Mouse (Mus musculus): ENCODE measurements around the gene Ryk. TPM values are rescaled to one million over a fixed set of nuclear protein-coding genes. Genes with fewer than 3 reads are reported as not detected.
"Not testable (repeated sequence)": the region's sequence is repeated elsewhere in the genome, so short reads cannot be mapped to it uniquely, and the experiment has no call there.

Gene Ryk
- polyA plus RNA-seq, 1 experiment from 2014 or later, result 11.9 TPM

- Histone ChIP-seq H3K4me1 (replicated peaks) (no peaks in the 10 kb centered on the region), H3K36me3 (peaks cover 45% of the 10 kb centered on the region), H3K27me3 (no peaks in the 10 kb centered on the region), H3K4me3 (no peak overlapping the region), H3K27ac (replicated peaks) (no peak overlapping the region), H3K9ac (no peak overlapping the region), H3K4me2 (no peak overlapping the region), H3K9me3 (no peaks in the 10 kb centered on the region)
- WGBS, result 79% methylated on average over 9 of the region's 9 CpGs
- ATAC-seq (ENCODE audit: low read depth), result no peak
These were observed 50.0 kb downstream of the Ryk start for GRCm38 (mm10) chr9:102884703-102885102.

- no peaks in the 10 kb centered on the region for H3K9me3 ChIP-seq
- H3K4me3 ChIP-seq, result no peak overlapping the region
- ATAC-seq (ENCODE audit: low read depth), result no peak
- WGBS, result 78% methylated on average over 9 of the region's 9 CpGs
- H3K4me2 ChIP-seq, result no peak overlapping the region
- peaks cover 8% of the 10 kb centered on the region for H3K4me1 ChIP-seq (replicated peaks)
- no peak overlapping the region for H3K9ac ChIP-seq
- H3K27me3 ChIP-seq, result no peaks in the 10 kb centered on the region
- H3K36me3 ChIP-seq, result peaks cover 57% of the 10 kb centered on the region
- no peak overlapping the region for H3K27ac ChIP-seq (replicated peaks)
These were observed 55.4 kb downstream of the Ryk start for GRCm38 (mm10) chr9:102890166-102890565.

GRCm38 (mm10) chr9:102892480-102893355, 58.0 kb downstream of the Ryk start:
- Histone ChIP-seq H3K4me2 (no peak overlapping the region), H3K27me3 (no peaks in the 10 kb centered on the region), H3K36me3 (peaks cover 47% of the 10 kb centered on the region), H3K9ac (no peak overlapping the region), H3K9me3 (no peaks in the 10 kb centered on the region), H3K27ac (replicated peaks) (no peak overlapping the region), H3K4me1 (replicated peaks) (peaks cover 8% of the 10 kb centered on the region), H3K4me3 (no peak overlapping the region)
- ATAC-seq (ENCODE audit: low read depth), result no peak
- WGBS, result 90% methylated on average over 7 of the region's 7 CpGs

GRCm38 (mm10) chr9:102893356-102893870, 58.7 kb downstream of the Ryk start:
- H3K27ac ChIP-seq (replicated peaks), result no peak overlapping the region
- 84% methylated on average over 11 of the region's 11 CpGs for whole genome bisulfite sequencing
- H3K4me3 ChIP-seq, result no peak overlapping the region
- peaks cover 49% of the 10 kb centered on the region for H3K36me3 ChIP-seq
- no peaks in the 10 kb centered on the region for H3K9me3 ChIP-seq
- H3K4me2 ChIP-seq, result no peak overlapping the region
- peaks cover 8% of the 10 kb centered on the region for H3K4me1 ChIP-seq (replicated peaks)
- H3K27me3 ChIP-seq, result no peaks in the 10 kb centered on the region
- H3K9ac ChIP-seq, result no peak overlapping the region
- no peak for ATAC-seq (ENCODE audit: low read depth)

- WGBS, result 90% methylated on average over 6 of the region's 6 CpGs
- peaks cover 6% of the 10 kb centered on the region for H3K4me1 ChIP-seq (replicated peaks)
- no peak overlapping the region for H3K4me2 ChIP-seq
- H3K27ac ChIP-seq (replicated peaks), result no peak overlapping the region
- no peak overlapping the region for H3K4me3 ChIP-seq
- peaks cover 41% of the 10 kb centered on the region for H3K36me3 ChIP-seq
- H3K9me3 ChIP-seq, result no peaks in the 10 kb centered on the region
- ATAC-seq (ENCODE audit: low read depth), result no peak
- H3K9ac ChIP-seq, result no peak overlapping the region
- H3K27me3 ChIP-seq, result no peaks in the 10 kb centered on the region
These were observed 65.2 kb downstream of the Ryk start for GRCm38 (mm10) chr9:102899916-102900315.

- WGBS, result 86% methylated on average over 7 of the region's 7 CpGs
- Histone ChIP-seq H3K4me3 (no peak overlapping the region), H3K9me3 (no peaks in the 10 kb centered on the region), H3K4me2 (no peak overlapping the region), H3K27me3 (no peaks in the 10 kb centered on the region), H3K27ac (replicated peaks) (peak overlapping the region; percentile 9; the same call in 1 of the 2 replicates), H3K9ac (no peak overlapping the region), H3K4me1 (replicated peaks) (peaks cover 3% of the 10 kb centered on the region; the same call in 1 of the 2 replicates), H3K36me3 (peaks cover 61% of the 10 kb centered on the region)
- ATAC-seq (ENCODE audit: low read depth), result no peak
These were observed 67.6 kb downstream of the Ryk start for GRCm38 (mm10) chr9:102902308-102902707.

- H3K27ac ChIP-seq (replicated peaks), result no peak overlapping the region
- peaks cover 3% of the 10 kb centered on the region; the same call in 1 of the 2 replicates for H3K4me1 ChIP-seq (replicated peaks)
- no peaks in the 10 kb centered on the region for H3K27me3 ChIP-seq
- no peak overlapping the region for H3K4me3 ChIP-seq
- WGBS, result 95% methylated on average over 6 of the region's 6 CpGs
- H3K9me3 ChIP-seq, result no peaks in the 10 kb centered on the region
- no peak overlapping the region for H3K9ac ChIP-seq
- H3K36me3 ChIP-seq, result peaks cover 60% of the 10 kb centered on the region
- H3K4me2 ChIP-seq, result no peak overlapping the region
- no peak for ATAC-seq (ENCODE audit: low read depth)
These were observed 70.2 kb downstream of the Ryk start for GRCm38 (mm10) chr9:102904952-102905351.

GRCm38 (mm10) chr9:102906781-102907180, 72.1 kb downstream of the Ryk start:
- no peak overlapping the region for H3K4me2 ChIP-seq
- H3K9me3 ChIP-seq, result no peaks in the 10 kb centered on the region
- H3K9ac ChIP-seq, result no peak overlapping the region
- no peak overlapping the region for H3K27ac ChIP-seq (replicated peaks)
- no peaks in the 10 kb centered on the region for H3K27me3 ChIP-seq
- H3K36me3 ChIP-seq, result peaks cover 73% of the 10 kb centered on the region
- no peak for ATAC-seq (ENCODE audit: low read depth)
- 89% methylated on average over 12 of the region's 12 CpGs for WGBS
- H3K4me3 ChIP-seq, result no peak overlapping the region
- peaks cover 3% of the 10 kb centered on the region; the same call in 1 of the 2 replicates for H3K4me1 ChIP-seq (replicated peaks)

GRCm38 (mm10) chr9:102907521-102908246, 73.0 kb downstream of the Ryk start:
- no peak overlapping the region for H3K9ac ChIP-seq
- H3K4me2 ChIP-seq, result no peak overlapping the region
- WGBS, result 92% methylated on average over 11 of the region's 11 CpGs
- peaks cover 73% of the 10 kb centered on the region for H3K36me3 ChIP-seq
- ATAC-seq (ENCODE audit: low read depth), result no peak
- H3K9me3 ChIP-seq, result no peaks in the 10 kb centered on the region
- no peak overlapping the region for H3K4me3 ChIP-seq
- H3K4me1 ChIP-seq (replicated peaks), result no peaks in the 10 kb centered on the region
- no peak overlapping the region for H3K27ac ChIP-seq (replicated peaks)
- H3K27me3 ChIP-seq, result no peaks in the 10 kb centered on the region

- H3K4me1 ChIP-seq (replicated peaks), result no peaks in the 10 kb centered on the region
- H3K9me3 ChIP-seq, result no peaks in the 10 kb centered on the region
- H3K27me3 ChIP-seq, result no peaks in the 10 kb centered on the region
- peaks cover 56% of the 10 kb centered on the region for H3K36me3 ChIP-seq
- no peak overlapping the region for H3K4me2 ChIP-seq
- H3K27ac ChIP-seq (replicated peaks), result no peak overlapping the region
- H3K9ac ChIP-seq, result no peak overlapping the region
- ATAC-seq (ENCODE audit: low read depth), result no peak
- WGBS, result 98% methylated on average over 3 of the region's 3 CpGs
- H3K4me3 ChIP-seq, result no peak overlapping the region
These were observed 76.8 kb downstream of the Ryk start for GRCm38 (mm10) chr9:102911526-102911925.

- no peaks in the 10 kb centered on the region for H3K27me3 ChIP-seq
- no peak overlapping the region for H3K4me3 ChIP-seq
- no peaks in the 10 kb centered on the region for H3K4me1 ChIP-seq (replicated peaks)
- no peak overlapping the region for H3K27ac ChIP-seq (replicated peaks)
- no peak overlapping the region for H3K4me2 ChIP-seq
- ATAC-seq (ENCODE audit: low read depth), result no peak
- H3K9ac ChIP-seq, result no peak overlapping the region
- 91% methylated on average over 10 of the region's 10 CpGs for WGBS
- H3K36me3 ChIP-seq, result peaks cover 52% of the 10 kb centered on the region
- no peaks in the 10 kb centered on the region for H3K9me3 ChIP-seq
These were observed 77.9 kb downstream of the Ryk start for GRCm38 (mm10) chr9:102912516-102913035.

GRCm38 (mm10) chr9:102913597-102913996, 78.9 kb downstream of the Ryk start:
- H3K4me3 ChIP-seq; H3K27ac ChIP-seq (replicated peaks); H3K27me3 ChIP-seq; H3K4me2 ChIP-seq; H3K4me1 ChIP-seq (replicated peaks); H3K9ac ChIP-seq; ATAC-seq (ENCODE audit: low read depth); H3K9me3 ChIP-seq: not testable (repeated sequence)
- 94% methylated on average over 3 of the region's 3 CpGs for WGBS
- peaks cover 42% of the 10 kb centered on the region for H3K36me3 ChIP-seq

All from neural tube, embryonic 13.5 days (tissue).